Mouse (Mus musculus) thymus, postnatal 10 days (tissue): ENCODE data around the gene Tet1.

Experiments
- DNase-seq, 2 experiments: peaks; one replicate each; pipeline ENCODE4 v3.0.0; 2021; ENCODE audit warnings: low spot score in 2 of 2

The Tet1 gene

DNA sequence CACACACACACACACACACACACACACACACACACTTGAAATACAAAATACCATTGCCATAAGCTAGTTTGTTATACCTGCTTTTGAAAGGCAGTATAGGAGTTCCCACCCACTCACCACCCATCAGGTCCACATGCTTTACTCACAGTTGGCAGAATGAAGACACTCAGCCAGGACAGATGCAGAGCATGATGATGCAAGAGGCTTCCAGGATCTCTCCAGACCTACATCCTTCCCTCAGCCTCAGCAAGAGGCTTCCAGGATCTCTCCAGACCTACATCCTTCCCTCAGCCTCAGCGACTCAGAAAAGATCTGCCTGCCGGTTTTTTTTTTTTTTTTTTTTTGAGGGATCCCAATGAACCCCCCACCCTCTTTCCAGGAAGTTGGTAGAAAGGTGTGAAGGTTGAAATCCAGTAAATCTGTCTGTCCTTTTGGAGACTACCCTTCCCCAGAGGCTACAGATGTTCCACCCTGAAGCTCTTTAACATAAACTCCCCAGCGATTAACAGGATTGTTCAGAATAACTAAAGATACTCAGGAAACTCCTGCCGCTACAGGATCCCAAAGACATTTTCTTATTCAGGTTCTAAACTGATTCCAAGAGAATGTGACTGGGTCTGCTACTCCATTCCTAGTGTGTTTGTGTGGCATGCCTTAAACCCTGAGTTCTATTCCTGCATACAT lies 16.1 kb downstream of the Tet1 start:
- DNase-seq, result no peak

DNA sequence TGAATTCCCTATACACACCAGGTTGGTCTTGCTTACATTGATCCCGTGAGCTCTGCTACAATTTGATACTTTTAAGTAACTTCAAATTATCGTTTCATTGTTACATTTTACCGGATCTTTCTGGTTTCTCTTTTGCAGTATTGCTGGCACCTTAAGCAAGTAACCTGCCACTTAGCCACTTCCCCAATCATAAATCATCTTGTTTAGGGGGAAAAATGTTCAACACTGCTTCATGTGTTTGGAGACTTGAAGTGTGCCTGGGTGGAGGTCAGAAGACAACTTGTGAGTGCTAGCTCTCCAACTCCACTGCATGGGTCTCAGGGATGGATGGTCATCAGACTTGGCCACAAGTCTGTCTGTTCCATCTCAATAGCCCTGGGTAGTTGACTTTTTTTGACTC lies 17.8 kb downstream of the Tet1 start:
- no peak for DNase-seq

- peak in 1 of 2 experiments; percentile 11 for DNase-seq
Observed at GRCm38 (mm10) chr10:62886799-62887591, 21.8 kb downstream of the Tet1 start.

- no peak for DNase-seq
Observed at GRCm38 (mm10) chr10:62885969-62886798, 22.6 kb downstream of the Tet1 start.

DNA sequence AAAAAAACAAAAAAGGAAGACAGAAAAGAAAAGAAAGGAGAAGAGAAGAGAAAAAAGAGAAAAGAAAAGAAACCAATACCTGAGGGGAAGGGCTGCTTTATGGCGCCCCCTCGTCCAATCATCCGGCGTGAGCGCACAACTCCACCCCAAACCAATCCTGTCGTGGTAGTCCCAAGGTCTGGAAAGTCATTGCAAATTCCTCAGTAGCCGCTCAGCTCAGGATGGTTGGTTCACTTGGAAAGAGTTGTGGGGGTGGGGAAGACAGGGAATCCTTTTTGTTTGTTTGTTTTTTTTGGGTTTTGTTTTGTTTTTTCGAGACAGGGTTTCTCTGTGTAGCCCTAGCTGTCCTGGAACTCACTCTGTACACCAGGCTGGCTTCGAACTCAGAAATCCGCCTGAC lies 23.3 kb downstream of the Tet1 start:
- DNase-seq, result no peak

DNA sequence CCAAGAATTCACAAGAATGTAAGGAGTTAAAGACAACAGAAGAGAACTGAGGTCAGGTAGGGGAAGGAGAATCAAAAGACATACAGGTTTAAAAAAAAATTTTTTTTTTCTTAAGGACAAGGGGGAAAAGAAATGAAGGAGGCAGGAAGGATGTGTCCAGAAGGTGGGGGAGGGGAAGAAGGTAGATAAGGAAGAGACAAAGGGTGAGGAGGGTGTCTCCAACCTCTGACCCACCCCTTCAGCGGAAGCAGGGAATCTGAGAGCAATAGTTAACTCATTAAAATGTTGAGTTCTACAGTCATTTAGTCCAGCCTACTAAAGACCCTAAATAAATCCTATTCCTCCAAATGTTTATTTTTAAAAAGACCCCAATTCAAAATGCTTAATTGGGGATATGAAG lies 24.3 kb downstream of the Tet1 start:
- no peak for DNase-seq

GRCm38 (mm10) chr10:62883933-62884372 lies 24.8 kb downstream of the Tet1 start:
- DNase-seq, result no peak

DNA sequence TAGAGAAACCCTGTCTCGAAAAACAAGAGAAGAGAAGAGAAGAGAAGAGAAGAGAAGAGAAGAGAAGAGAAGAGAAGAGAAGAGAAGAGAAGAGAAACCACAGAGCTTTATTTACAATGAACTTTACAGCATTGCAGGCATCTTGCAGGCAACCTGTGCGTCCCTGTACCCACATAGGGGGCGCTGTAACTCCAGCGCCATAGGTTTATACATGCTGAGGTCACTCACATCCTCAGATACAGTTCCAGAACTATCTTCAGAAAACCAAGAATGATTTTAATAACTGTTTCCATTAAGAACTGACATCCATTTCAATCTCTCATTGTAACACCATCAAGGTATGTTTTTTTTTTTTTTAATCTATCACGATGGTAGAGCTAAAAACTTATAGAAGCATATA lies 27.6 kb downstream of the Tet1 start:
- peak in 1 of 2 experiments; percentile 51 for DNase-seq

DNA sequence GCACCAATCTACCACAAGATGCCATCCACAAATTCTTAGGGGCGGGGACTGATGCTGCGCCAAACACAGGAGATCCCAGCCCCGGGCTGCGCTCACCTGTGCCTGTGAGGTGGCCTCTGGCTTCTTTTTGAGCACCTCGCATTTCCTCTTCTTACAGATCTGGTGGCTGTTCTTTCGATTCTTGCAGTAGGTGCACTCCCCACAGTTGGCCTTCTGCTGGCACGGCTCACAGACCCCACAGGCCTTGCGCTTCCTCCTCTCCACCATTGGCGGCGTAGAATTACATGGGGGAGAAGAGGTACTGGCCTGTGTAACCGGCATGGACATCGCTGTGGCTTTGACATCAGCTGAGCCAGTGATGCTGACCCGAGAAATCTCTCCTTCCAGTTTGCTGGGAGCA lies 30.7 kb downstream of the Tet1 start:
- DNase-seq, result no peak

GRCm38 (mm10) chr10:62875565-62875964 lies 33.2 kb downstream of the Tet1 start:
- no peak for DNase-seq

- no peak for DNase-seq
Observed at GRCm38 (mm10) chr10:62874828-62875227, 34.0 kb downstream of the Tet1 start.

DNA sequence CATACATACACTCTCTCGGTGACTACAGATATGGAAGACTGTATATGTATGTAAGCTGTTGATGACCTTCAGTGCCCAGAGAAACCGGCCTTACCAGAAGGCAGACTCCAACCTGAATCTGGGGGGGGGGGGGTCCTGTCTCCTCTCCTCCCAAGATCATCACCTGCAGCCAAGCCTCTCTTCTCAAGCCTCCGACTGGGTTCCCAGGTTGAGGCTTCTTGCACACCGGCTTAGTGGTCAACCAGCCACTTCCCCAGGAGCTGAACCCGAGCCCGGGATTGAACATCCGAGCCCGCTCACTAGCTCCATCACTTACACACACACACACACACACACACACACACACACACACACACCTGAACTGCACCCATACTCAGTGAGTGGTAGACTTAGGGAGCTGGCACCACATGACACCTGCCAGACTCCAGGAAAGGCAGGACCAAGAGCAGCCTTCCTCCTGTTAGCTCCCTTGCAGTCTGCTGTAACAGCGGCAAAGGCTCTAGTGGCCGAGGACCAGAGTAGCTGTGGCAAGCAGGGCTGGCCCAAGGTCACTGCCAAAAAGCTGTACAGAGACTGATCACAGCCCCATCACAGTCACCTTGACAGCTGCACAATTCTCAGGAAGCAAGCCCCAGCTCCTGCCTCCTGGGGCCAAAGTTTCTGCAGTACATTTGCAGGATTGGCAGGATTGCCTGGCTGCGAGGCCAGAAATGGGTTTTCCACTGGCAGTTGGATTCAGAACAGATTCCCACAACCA lies 42.6 kb downstream of the Tet1 start:
- DNase-seq, result peak in 1 of 2 experiments; percentile 11

GRCm38 (mm10) chr10:62865167-62866034 lies 43.4 kb downstream of the Tet1 start:
- DNase-seq, result peak; percentile 47 to 49

DNA sequence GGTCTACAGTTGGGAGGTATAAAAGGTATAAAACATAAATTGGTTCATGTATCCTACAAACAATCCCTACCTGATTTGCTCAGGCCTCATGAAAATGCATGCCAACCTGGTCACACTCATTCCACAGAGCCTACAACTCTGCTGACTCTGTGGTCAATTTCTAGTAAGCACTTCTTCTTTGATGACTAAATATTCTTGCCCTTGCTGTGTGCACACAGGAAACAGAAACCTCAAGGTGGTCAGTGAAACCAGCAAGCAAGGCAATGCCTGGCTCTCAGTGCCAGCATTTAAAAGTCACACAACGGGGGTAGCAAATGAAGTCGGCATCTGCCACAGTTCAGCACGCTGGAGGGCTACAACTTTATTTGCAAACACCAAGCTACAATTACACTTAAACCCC lies 45.2 kb downstream of the Tet1 start:
- DNase-seq, result no peak

DNA sequence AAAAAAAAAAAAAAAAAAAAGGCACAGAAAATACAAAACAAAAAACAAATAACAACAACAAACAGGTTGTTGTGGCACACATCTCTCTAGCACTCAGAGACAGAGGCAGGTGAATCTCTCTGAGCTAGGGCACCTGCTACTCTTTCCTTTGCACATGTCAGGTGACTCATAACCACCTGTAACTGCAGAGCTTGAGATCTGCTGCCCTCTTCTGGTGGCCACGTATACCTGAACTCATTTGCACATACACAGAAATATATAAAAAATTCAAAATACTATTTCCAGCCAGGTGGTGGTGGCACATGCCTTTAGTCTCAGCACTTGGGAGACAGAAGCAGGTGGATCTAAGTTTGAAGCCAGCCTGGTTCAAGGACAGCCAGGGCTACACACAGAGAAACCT lies 46.4 kb downstream of the Tet1 start:
- DNase-seq, result no peak

- no peak for DNase-seq
Observed at GRCm38 (mm10) chr10:62858967-62859366, 49.8 kb downstream of the Tet1 start.

DNA sequence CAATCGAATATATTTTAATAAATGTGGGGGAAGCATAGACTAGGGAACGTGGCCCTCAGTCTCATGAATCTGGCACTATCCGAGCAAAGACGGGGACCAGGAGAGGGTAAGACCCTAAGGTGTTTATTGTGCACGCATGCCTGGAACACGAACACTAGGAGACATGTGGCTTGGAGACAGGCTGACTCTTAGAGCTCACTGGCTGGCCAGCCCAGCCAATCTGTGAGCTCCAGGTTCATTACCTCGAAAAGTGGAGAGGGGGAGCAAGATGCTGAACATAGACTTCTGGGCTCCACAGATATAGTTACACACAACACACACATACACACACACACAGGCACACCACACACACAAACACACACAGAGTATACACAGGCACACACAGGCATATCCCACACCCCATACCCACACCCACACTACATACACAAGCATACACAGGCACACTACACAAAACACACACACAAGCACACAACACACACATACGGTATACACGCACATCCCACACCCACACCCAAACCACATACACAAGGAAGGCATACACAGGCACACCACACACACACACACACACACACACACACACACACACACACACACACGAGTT lies 52.0 kb downstream of the Tet1 start:
- no peak for DNase-seq

- no peak for DNase-seq
Observed at GRCm38 (mm10) chr10:62854992-62855391, 53.8 kb downstream of the Tet1 start.

- no peak for DNase-seq
Observed at GRCm38 (mm10) chr10:62854581-62854980, 54.2 kb downstream of the Tet1 start.

DNA sequence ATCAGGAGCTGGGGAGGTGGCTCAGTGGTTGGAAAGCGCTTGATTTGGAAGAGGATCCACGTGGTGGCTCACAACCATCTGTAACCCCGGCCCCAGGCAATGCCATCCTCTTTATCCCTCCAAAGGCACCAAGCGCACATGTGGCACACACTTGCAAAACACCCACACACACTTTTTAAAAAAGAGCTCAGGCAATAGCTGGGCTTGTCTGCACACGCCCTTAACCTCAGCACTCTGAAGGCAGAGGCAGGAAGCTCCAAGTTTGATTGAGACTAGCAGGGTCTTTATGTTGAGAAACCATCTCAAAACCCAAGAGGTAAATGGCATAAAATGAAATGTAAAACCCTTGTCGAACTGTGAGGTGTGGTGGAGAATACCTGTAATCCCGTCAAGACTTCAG lies 57.2 kb downstream of the Tet1 start:
- no peak for DNase-seq
